Mouse (Mus musculus): ENCODE results near the gene Hist1h4k. TPM values are rescaled to one million over a fixed set of nuclear protein-coding genes. Genes with fewer than 3 reads are reported as not detected.
"Not testable (repeated sequence)": the region's sequence is repeated elsewhere in the genome, so short reads cannot be mapped to it uniquely, and the experiment has no call there.

The Hist1h4k gene
- 10 to 100 TPM; 27.0 to 38.7 TPM for total RNA-seq (2021)
- long read RNA-seq, experiment 1, partial matches to known transcripts = 0 of 1 reads
- long read RNA-seq, experiment 1, other reads (novel, unspliced or antisense) = 0 of 1 reads
- long read RNA-seq, experiment 2 = 0 reads

DNA sequence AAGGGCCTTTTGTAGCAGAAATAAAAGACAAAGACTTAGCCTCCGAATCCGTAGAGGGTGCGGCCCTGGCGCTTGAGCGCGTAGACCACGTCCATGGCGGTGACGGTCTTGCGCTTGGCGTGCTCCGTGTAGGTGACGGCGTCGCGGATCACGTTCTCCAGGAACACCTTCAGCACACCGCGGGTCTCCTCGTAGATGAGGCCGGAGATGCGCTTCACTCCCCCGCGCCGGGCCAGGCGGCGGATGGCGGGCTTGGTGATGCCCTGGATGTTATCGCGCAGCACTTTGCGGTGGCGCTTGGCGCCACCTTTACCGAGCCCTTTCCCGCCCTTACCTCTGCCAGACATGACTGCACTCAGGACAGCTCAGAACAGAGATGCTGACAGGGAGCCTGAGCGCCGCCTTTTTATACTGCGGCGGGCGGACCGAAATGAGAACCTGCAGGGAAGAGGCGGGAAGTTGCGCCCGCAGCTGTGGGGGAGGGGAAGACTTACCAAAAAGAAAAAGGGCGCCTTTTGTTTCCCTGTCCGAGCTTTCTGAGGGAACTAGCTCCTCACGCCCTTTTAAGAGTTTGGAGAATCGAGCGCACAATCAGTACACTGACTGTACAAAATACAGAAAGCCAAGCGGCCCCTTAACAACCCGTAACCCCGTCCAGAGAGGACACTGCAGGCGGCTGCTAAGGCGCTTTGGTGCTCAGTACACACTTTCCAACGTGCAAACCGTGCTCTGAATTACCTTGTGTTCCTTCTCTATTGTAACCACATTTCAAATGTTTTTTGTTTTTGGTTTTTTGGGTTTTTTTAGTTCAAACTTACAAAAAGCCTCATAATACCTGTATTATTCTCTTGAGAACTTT, at the start of gene Hist1h4k:
Gene Hist1h4k (minus strand): TSS at position 347 of the 859 bp plus-strand sequence.
- intact Hi-C loops (cut with DNase I) = loop anchor here (2.0 kb wide), 1 partner anchor 16 kb away; the partner anchor contains the start of gene Hist1h4j
- peak; percentile 68 for DNase-seq

DNA sequence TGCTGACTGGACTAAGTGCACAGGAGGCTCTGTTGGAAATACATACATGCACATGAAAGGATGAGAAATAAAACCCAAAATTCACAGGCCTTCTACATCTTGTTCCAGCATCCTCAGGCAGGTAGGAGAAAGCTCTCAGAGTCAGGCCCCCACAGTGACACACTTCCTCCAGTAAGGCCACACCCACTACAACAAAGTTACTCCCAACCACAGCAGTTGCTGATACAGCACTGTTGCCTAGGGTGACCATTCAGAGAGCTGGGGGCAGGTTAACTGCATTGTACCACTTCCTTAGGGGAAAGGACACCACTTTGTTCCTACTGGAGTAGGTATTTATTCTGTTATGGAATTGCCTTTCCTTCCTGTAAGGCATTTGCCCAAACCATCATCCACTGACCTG, 46.9 kb upstream of the Hist1h4k start:
- DNase-seq; intact Hi-C loops (cut with DNase I): not testable (repeated sequence)

DNA sequence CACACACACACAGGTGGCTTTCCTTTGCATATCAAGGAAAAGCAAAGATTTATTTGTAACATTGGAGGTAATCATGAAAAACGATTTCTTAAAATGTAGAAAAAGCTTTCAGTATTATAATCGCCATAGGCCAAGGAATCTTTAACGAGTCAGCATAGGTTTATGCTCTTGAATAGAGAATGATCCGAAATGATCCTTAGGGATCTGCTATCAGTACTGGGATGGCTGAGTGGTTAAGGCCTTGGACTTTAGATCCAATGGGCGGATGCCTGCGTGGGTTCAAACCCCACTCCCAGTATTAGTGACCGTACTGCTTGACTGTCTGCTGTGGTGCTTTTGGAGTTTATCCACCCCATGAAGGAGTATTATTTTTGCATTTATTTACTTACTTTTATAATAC, 45.3 kb upstream of the Hist1h4k start:
- no peak for DNase-seq
- intact Hi-C loops (cut with DNase I) = no loop called here

GRCm38 (mm10) chr13:21790601-21791283, 40.4 kb upstream of the Hist1h4k start:
- intact Hi-C loops (cut with DNase I) = no loop called here
- no peak for DNase-seq

- DNase-seq = no peak
- intact Hi-C loops (cut with DNase I) = loop anchor here (10.0 kb wide), 1 partner anchor 75 kb away; the partner anchor contains the start of genes Hist1h2ai, Hist1h2bl and Hist1h3h
These were observed 39.6 kb upstream of the Hist1h4k start for GRCm38 (mm10) chr13:21789925-21790324.

GRCm38 (mm10) chr13:21787760-21788593, 37.7 kb upstream of the Hist1h4k start:
- intact Hi-C loops (cut with DNase I) = loop anchor here (10.0 kb wide), 1 partner anchor 73 kb away; the partner anchor contains the start of genes Hist1h2ai, Hist1h2bl and Hist1h3h
- no peak for DNase-seq

DNA sequence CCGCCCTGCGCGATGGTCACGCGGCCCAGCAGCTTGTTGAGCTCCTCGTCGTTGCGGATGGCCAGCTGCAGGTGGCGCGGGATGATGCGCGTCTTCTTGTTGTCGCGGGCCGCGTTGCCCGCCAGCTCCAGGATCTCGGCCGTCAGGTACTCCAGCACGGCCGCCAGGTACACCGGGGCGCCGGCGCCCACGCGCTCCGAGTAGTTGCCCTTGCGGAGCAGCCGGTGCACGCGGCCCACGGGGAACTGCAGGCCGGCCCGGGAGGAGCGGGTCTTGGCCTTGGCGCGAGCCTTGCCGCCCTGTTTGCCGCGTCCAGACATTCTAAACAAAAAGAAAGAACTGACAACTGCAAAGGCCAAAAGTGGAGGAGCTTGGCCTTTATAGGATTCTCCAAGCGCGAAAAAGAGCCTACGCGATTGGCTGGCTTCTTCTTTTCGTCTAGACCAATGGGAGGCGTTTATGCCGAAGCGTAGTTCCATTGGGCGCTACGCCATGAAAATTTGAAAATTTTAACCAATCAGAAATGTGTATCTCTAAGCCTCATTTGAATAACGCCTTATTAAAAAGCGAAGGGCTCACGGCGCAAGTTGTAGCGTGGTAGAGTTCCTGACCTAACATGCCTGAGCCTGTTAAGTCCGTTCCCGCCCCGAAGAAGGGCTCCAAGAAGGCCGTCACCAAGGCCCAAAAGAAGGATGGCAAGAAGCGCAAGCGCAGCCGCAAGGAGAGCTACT, 36.8 kb upstream of the Hist1h4k start, which contains the start of the genes Hist1h2an and Hist1h2bp:
Gene Hist1h2an (minus strand): TSS at position 320 of the 731 bp plus-strand sequence.
Gene Hist1h2bp (plus strand): TSS at position 563 of the 731 bp plus-strand sequence.
- intact Hi-C loops (cut with DNase I) = loop anchor here (10.0 kb wide), 1 partner anchor 72 kb away; the partner anchor contains the start of genes Hist1h2ai, Hist1h2bl and Hist1h3h
- DNase-seq = peak; percentile 62 to 70

DNA sequence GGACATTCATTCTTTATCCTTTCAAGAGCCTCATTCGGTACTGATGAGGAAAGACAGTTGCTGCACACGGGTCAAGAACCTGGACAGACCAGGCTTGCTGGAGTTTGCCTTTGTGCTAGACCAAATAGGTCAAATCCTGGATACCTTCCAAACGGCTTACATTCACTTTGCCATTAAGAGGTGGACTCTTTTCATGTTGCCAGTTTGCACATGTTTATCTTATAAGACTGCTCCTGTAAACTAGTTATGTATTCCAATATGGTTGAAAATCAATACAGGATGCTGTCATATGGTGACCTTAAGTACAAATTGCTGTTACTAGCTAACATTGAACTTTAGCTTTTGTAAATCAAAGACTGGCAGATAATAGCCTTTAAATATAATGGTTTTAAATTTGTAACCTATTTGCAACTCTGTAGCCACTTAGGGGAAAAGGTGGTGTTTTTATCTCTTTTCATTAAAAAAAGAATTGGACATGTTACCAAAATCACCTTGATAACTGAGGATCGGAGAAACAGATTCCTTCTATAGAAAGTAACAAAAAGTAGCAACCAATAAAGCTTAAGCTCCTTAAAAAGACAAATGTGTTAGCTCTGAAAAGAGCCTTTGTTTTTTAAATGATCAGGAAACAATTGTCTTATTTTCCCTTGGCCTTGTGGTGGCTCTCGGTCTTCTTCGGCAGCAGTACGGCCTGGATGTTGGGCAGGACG, 36.0 kb upstream of the Hist1h4k start:
- intact Hi-C loops (cut with DNase I) = loop anchor here (10.0 kb wide), 1 partner anchor 72 kb away; the partner anchor contains the start of genes Hist1h2ai, Hist1h2bl and Hist1h3h
- no peak for DNase-seq

DNA sequence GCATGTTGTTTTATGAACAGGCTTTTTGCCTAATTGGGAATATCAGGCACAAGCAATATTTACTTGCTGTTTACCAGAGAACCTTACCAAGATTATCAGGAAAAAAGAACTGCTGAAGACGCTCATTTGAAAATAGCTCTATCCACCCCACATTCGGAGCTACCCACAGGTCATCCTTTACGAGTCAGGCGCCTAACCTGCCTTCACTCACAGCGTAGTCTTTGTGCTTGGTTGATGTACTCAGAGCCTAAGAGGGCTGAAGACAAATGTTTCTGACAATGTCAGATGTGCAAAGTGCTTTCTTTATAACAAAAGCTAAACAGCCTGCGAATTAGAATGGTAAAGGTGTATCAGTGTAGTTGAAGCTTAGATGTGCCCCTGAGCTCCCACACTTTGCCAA, 34.0 kb upstream of the Hist1h4k start:
- intact Hi-C loops (cut with DNase I) = loop anchor here (10.0 kb wide), 1 partner anchor 70 kb away; the partner anchor contains the start of genes Hist1h2ai, Hist1h2bl and Hist1h3h
- no peak for DNase-seq

- DNase-seq = no peak
- intact Hi-C loops (cut with DNase I) = loop anchor here (10.0 kb wide), 1 partner anchor 69 kb away; the partner anchor contains the start of genes Hist1h2ai, Hist1h2bl and Hist1h3h
These were observed 33.4 kb upstream of the Hist1h4k start for GRCm38 (mm10) chr13:21783734-21784161.

- DNase-seq = peak in 1 of 2 experiments; percentile 22
- intact Hi-C loops (cut with DNase I) = loop anchor here (10.0 kb wide), 1 partner anchor 68 kb away; the partner anchor contains the start of genes Hist1h2ai, Hist1h2bl and Hist1h3h
These were observed 32.9 kb upstream of the Hist1h4k start, which contains the start of gene Hist1h3i for GRCm38 (mm10) chr13:21783255-21783617. Hist1h3i (minus strand) TSS chr13:21783370.

- DNase-seq = peak in 1 of 2 experiments; percentile 15
- intact Hi-C loops (cut with DNase I) = loop anchor here (10.0 kb wide), 1 partner anchor 68 kb away; the partner anchor contains the start of genes Hist1h2ai, Hist1h2bl and Hist1h3h
These were observed 32.3 kb upstream of the Hist1h4k start for GRCm38 (mm10) chr13:21782361-21783254.

- intact Hi-C loops (cut with DNase I) = loop anchor here (10.0 kb wide), 1 partner anchor 67 kb away; the partner anchor contains the start of genes Hist1h2ai, Hist1h2bl and Hist1h3h
- no peak for DNase-seq
These were observed 31.3 kb upstream of the Hist1h4k start for GRCm38 (mm10) chr13:21781639-21782038.

GRCm38 (mm10) chr13:21781021-21781555, 30.8 kb upstream of the Hist1h4k start:
- intact Hi-C loops (cut with DNase I) = loop anchor here (10.0 kb wide), 1 partner anchor 66 kb away; the partner anchor contains the start of genes Hist1h2ai, Hist1h2bl and Hist1h3h
- DNase-seq = no peak

GRCm38 (mm10) chr13:21779767-21780731, 29.7 kb upstream of the Hist1h4k start, which contains the start of gene Hist1h1b:
Hist1h1b (minus strand) TSS chr13:21780625.
- peak; percentile 16 to 27 for DNase-seq
- intact Hi-C loops (cut with DNase I) = loop anchor here (5.0 to 10.0 kb wide), 2 partner anchors 48 to 65 kb away; partner anchors contain the start of genes Hist1h2ai, Hist1h2bl and Hist1h3h
